Mouse (Mus musculus) urinary bladder, postnatal 0 days (tissue): ENCODE results near the gene Pomt1. TPM values are rescaled to one million over a fixed set of nuclear protein-coding genes. Genes with fewer than 3 reads are reported as not detected.

Experiments used
- polyA plus RNA-seq: library from polyadenylated mRNA; unstranded; fragments of >200 nt; fragmentation: Nextera tagmentation; extraction: Ambion mirVana; gene quantifications from 2 replicates; pipeline ENCODE4 v1.2.1, GENCODE M21; 2015

Pomt1 gene
- polyA plus RNA-seq = 9.2 and 9.6 TPM in 2 replicates

GRCm38 (mm10) chr2:32235886-32236759 lies at the start of gene Pomt1:
Gene Pomt1, plus strand, starts transcription at chr2:32236590.

GRCm38 (mm10) chr2:32259657-32260417 lies 23.4 kb downstream of the Pomt1 start, which contains the start of gene Uck1:
Gene Uck1, minus strand, starts transcription at chr2:32260159.

GRCm38 (mm10) chr2:32287334-32287840 lies 51.0 kb downstream of the Pomt1 start, which contains the start of gene Golga2:
Gene Golga2, plus strand, starts transcription at chr2:32287384.

GRCm38 (mm10) chr2:32287923-32288367 lies 51.6 kb downstream of the Pomt1 start, which contains the start of gene Swi5:
Gene Swi5, minus strand, starts transcription at chr2:32288075.

Other genes with a start within 250 kb of the Pomt1 start
- gene Fam78a, start 151.7 kb upstream of the Pomt1 start, polyA plus RNA-seq = 0.37 and 0.65 TPM in 2 replicates
- 2.6 and 3.2 TPM in 2 replicates for gene Plpp7, start 141.1 kb upstream of the Pomt1 start, polyA plus RNA-seq
- 20.9 and 22.2 TPM in 2 replicates for gene Prrc2b, start 85.5 kb upstream of the Pomt1 start, polyA plus RNA-seq
- 41.4 and 44.3 TPM in 2 replicates for gene Uck1, start 23.6 kb downstream of the Pomt1 start, polyA plus RNA-seq
- gene Golga2, start 50.8 kb downstream of the Pomt1 start, polyA plus RNA-seq = 21.3 and 21.6 TPM in 2 replicates
- 334 and 344 TPM in 2 replicates for gene Swi5, start 51.5 kb downstream of the Pomt1 start, polyA plus RNA-seq
- gene Ciz1, start 115.7 kb downstream of the Pomt1 start, polyA plus RNA-seq = 21.8 and 23.1 TPM in 2 replicates
- gene Dnm1, start 116.7 kb downstream of the Pomt1 start, polyA plus RNA-seq = 10.8 and 12.5 TPM in 2 replicates
- gene 1110008P14Rik, start 145.3 kb downstream of the Pomt1 start, polyA plus RNA-seq = 58.3 and 58.6 TPM in 2 replicates
- 2.1 and 9.2 TPM in 2 replicates for gene Lcn2, start 151.7 kb downstream of the Pomt1 start, polyA plus RNA-seq
- 19.9 and 20.9 TPM in 2 replicates for gene Ptges2, start 159.3 kb downstream of the Pomt1 start, polyA plus RNA-seq
- 3.3 and 3.7 TPM in 2 replicates for gene Naif1, start 213.9 kb downstream of the Pomt1 start, polyA plus RNA-seq
- 16.0 and 18.5 TPM in 2 replicates for gene Slc25a25, start 214.9 kb downstream of the Pomt1 start, polyA plus RNA-seq